ENCODE assay signal across 19 mouse cellular contexts in the genomic region with DNA sequence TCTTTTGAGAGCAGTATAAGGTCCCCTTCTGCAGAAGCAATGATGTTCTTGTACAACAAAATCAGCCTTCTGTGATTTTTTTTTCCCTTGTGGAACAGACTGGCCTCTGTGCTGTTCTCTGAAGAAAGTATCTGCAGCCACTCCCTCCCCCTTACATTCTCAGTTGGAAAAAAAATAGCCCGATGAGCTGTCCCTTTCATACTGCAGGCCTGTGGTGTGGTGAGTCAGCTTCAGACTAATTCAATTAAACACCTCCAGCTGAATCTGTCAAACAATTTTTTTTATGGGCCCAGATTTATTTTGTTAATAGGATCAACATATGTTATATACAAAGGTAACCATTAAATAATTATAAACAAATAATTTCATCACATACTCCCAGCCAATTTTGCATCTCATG. TPM values are rescaled to one million over a fixed set of nuclear protein-coding genes. Genes with fewer than 3 reads are reported as not detected.
DNase-seq lines count a peak whose midpoint lies in the region; ATAC-seq and TF ChIP-seq lines count a peak whose summit lies in the region.
"Had no signal": no experiment of that assay in that cellular context is flagged by ENCODE, and none has a peak within 500 bp of the region (broad histone marks: within the 10 kb centered on the region; RNA-seq: fewer than 3 reads in every experiment).

No protein-coding gene starts in this region.

- no peak overlapping the region for H3K27ac ChIP-seq in embryonic facial prominence, embryonic 14.5 days (replicated peaks; ENCODE audit: low read depth, low read length)
- H3K27ac ChIP-seq in embryonic facial prominence, embryonic 10.5 days (replicated peaks): no peak overlapping the region
- H3K27ac ChIP-seq: forebrain, embryonic 13.5 days; gastrocnemius, adult 2 months; hindbrain, embryonic 15.5 days had no signal

- no peaks in the 10 kb centered on the region for H3K9me3 ChIP-seq in embryonic facial prominence, embryonic 14.5 days (ENCODE audit: control insufficient read depth, low read length)
- H3K9me3 ChIP-seq in embryonic facial prominence, embryonic 10.5 days: no peaks in the 10 kb centered on the region
- H3K9me3 ChIP-seq: forebrain, embryonic 13.5 days; heart, embryonic 12.5 days; hindbrain, embryonic 15.5 days had no signal

- TF ChIP-seq CTCF in brain, embryonic 14.5 days (IDR thresholded peaks at IDR 0.05; ENCODE audit: borderline replicate concordance, extremely low read depth, insufficient read depth, insufficient read length): no peak

- peaks cover 6% of the 10 kb centered on the region for H3K27me3 ChIP-seq in embryonic facial prominence, embryonic 14.5 days (replicated peaks; ENCODE audit: control insufficient read depth, insufficient read depth, low read length)
- H3K27me3 ChIP-seq in embryonic facial prominence, embryonic 10.5 days (replicated peaks; ENCODE audit: low read depth, poor library complexity, severe bottlenecking): peaks cover 95% of the 10 kb centered on the region

- no peaks in the 10 kb centered on the region for H3K4me1 ChIP-seq in embryonic facial prominence, embryonic 14.5 days (ENCODE audit: control insufficient read depth, insufficient read depth, low read length)
- H3K4me1 ChIP-seq in embryonic facial prominence, embryonic 10.5 days: no peaks in the 10 kb centered on the region
- H3K4me1 ChIP-seq: forebrain, embryonic 13.5 days; heart, embryonic 12.5 days; hindbrain, embryonic 15.5 days had no signal

- H3K36me3 ChIP-seq in embryonic facial prominence, embryonic 14.5 days (ENCODE audit: control insufficient read depth, insufficient read depth, low read length): no peaks in the 10 kb centered on the region
- no peaks in the 10 kb centered on the region for H3K36me3 ChIP-seq in embryonic facial prominence, embryonic 10.5 days (replicated peaks)
- H3K36me3 ChIP-seq: heart, embryonic 12.5 days; hindbrain, embryonic 15.5 days had no signal

- ATAC-seq in embryonic facial prominence, embryonic 14.5 days (ENCODE audit: low read depth): no peak
- ATAC-seq: forebrain, embryonic 13.5 days; intestine, postnatal 0 days had no signal

- no peak overlapping the region for H3K4me2 ChIP-seq in embryonic facial prominence, embryonic 14.5 days (ENCODE audit: low read depth, low read length)
- H3K4me2 ChIP-seq: forebrain, embryonic 13.5 days; heart, embryonic 12.5 days; hindbrain, embryonic 15.5 days had no signal

- H3K4me3 ChIP-seq in embryonic facial prominence, embryonic 14.5 days (ENCODE audit: low read depth, low read length): no peak overlapping the region
- H3K4me3 ChIP-seq in embryonic facial prominence, embryonic 10.5 days: no peak overlapping the region
- H3K4me3 ChIP-seq: forebrain, embryonic 13.5 days; gastrocnemius, adult 2 months; heart, embryonic 12.5 days; hindbrain, embryonic 15.5 days had no signal

- peak; percentile 13 for DNase-seq in embryonic facial prominence, embryonic 14.5 days (ENCODE audit: low spot score)
- DNase-seq in embryonic facial prominence, embryonic 10.5 days (ENCODE audit: low spot score): no peak
- DNase-seq in 3134 (ENCODE audit: extremely low read depth, insufficient read length, low spot score): peak; percentile 31
- DNase-seq in Muller cell, postnatal 12 days (ENCODE audit: inconsistent ontology term): peak; percentile 84
- peak; percentile 23 for DNase-seq in brain, embryonic 14.5 days (ENCODE audit: low read depth)
- no peak for DNase-seq in lung, postnatal 10 days
- DNase-seq in liver: no peak
- DNase-seq in spleen, postnatal 14 days (ENCODE audit: low spot score in 2 of 2): no peak
- DNase-seq: adrenal gland, adult 2 months; adrenal gland, postnatal 25 days; cerebellum, adult 11-12 months; cerebellum, adult 9-11 months; cerebellum, postnatal 36 days; gastrocnemius, adult 2 months; gastrocnemius, postnatal 25 days had no signal

- no peak for TF ChIP-seq POLR2A in brain, embryonic 14.5 days (IDR thresholded peaks at IDR 0.05; ENCODE audit: borderline replicate concordance, extremely low read depth, insufficient read depth, insufficient read length, poor library complexity, severe bottlenecking)

- 19% methylated on average over 1 of the region's 1 CpGs for WGBS in embryonic facial prominence, embryonic 14.5 days
- 13% methylated on average over 1 of the region's 1 CpGs for WGBS in embryonic facial prominence, embryonic 10.5 days

- H3K9ac ChIP-seq in embryonic facial prominence, embryonic 14.5 days (ENCODE audit: low read depth, low read length): no peak overlapping the region
- H3K9ac ChIP-seq: forebrain, embryonic 13.5 days; heart, embryonic 12.5 days; hindbrain, embryonic 15.5 days had no signal

RNA-seq across cellular contexts. Expression of a gene that starts 3.7 kb away (rescaled TPM):
- 7.9 and 8.2 TPM in 2 replicates for polyA plus RNA-seq in embryonic facial prominence, embryonic 14.5 days (2014; fragmentation: Nextera tagmentation; extraction: Ambion mirVana)
- 1.7 and 1.8 TPM in 2 replicates for polyA plus RNA-seq in embryonic facial prominence, embryonic 10.5 days (2016; fragmentation: Nextera tagmentation; extraction: Ambion mirVana)
- polyA plus RNA-seq in brain, embryonic 14.5 days (2012; rRNA removed): 7.3 and 12.2 TPM in 2 replicates

Comparison
In these comparisons a context has a peak if more than half of its experiments do, and no peak if none do; other contexts are left out.
1. DNase-seq: peak in embryonic facial prominence, embryonic 14.5 days (single experiment), 3134 (single experiment), Muller cell, postnatal 12 days (single experiment) and brain, embryonic 14.5 days (single experiment); none in embryonic facial prominence, embryonic 10.5 days (single experiment), lung, postnatal 10 days (single experiment), liver (single experiment) and spleen, postnatal 14 days (0 of 2).